Mouse (Mus musculus) liver, embryonic 12.5 days (tissue): Measurements from ENCODE around the gene Zkscan4. TPM values are rescaled to one million over a fixed set of nuclear protein-coding genes. Genes with fewer than 3 reads are reported as not detected.
"Not testable (repeated sequence)": the region's sequence is repeated elsewhere in the genome, so short reads cannot be mapped to it uniquely, and the experiment has no call there.

Source experiments
- ATAC-seq: fragments of 200-750 bp; cut with Nextera tagmentation; 2 replicates; pipeline ENCODE4 v1.8.0; 2017; ENCODE audit warnings: moderate number of reproducible peaks, mild to moderate bottlenecking, moderate library complexity
- H3K27ac ChIP-seq: fragments of 300-500 bp; sonication (generic); 2 replicates; pipeline ENCODE4 v1.5.1; 2016; ENCODE audit warnings: mild to moderate bottlenecking
- H3K27me3 ChIP-seq: fragments of 300-500 bp; sonication (generic); replicated peaks from 2 replicates; pipeline ENCODE4 v1.6.1; 2016; ENCODE audit warnings: mild to moderate bottlenecking, moderate library complexity
- H3K36me3 ChIP-seq: fragments of 300-500 bp; sonication (generic); 2 replicates; pipeline ENCODE4 v1.6.1; 2016; ENCODE audit warnings: mild to moderate bottlenecking, moderate library complexity
- H3K4me1 ChIP-seq: fragments of 300-500 bp; sonication (generic); 2 replicates; pipeline ENCODE4 v1.6.1; 2016
- H3K4me2 ChIP-seq: fragments of 300-500 bp; sonication (generic); 2 replicates; pipeline ENCODE4 v1.6.1; 2016; ENCODE audit warnings: mild to moderate bottlenecking, moderate library complexity
- H3K4me3 ChIP-seq: fragments of 300-500 bp; sonication (generic); 2 replicates; pipeline ENCODE4 v1.5.1; 2016; ENCODE audit warnings: mild to moderate bottlenecking, moderate library complexity
- H3K9ac ChIP-seq: fragments of 300-500 bp; sonication (generic); 2 replicates; pipeline ENCODE4 v1.6.1; 2016; ENCODE audit warnings: mild to moderate bottlenecking, moderate library complexity
- H3K9me3 ChIP-seq: fragments of 300-500 bp; sonication (generic); replicated peaks from 2 replicates; pipeline ENCODE4 v1.6.1; 2016; ENCODE audit warnings: mild to moderate bottlenecking, moderate library complexity
- WGBS: fragments of 180-500 bp; shearing (Covaris S2); methylation state at CpG from one replicate; pipeline ENCODE4 v1.1.7; 2016; ENCODE audit not compliant: insufficient replicate concordance; 5-methylcytosine and 5-hydroxymethylcytosine counted together
- polyA plus RNA-seq: library from polyadenylated mRNA; unstranded; fragments of >200 nt; fragmentation: Nextera tagmentation; extraction: Ambion mirVana; gene quantifications from 2 replicates; pipeline ENCODE4 v1.2.1, GENCODE M21; 2016

Gene Zkscan4
- polyA plus RNA-seq = 0.62 and 0.78 TPM in 2 replicates

- H3K27ac ChIP-seq = 0 out of 2 replicates have a peak within 1 kb of the TSS, but pooled peaks have one; percentile 51
- peak within 1 kb of the TSS; percentile 72 for H3K4me2 ChIP-seq
- not testable (repeated sequence) for H3K9me3 ChIP-seq, H3K36me3 ChIP-seq, H3K4me1 ChIP-seq
- peaks cover 39% of the 10 kb centered on the region for H3K27me3 ChIP-seq
- H3K4me3 ChIP-seq = peak within 1 kb of the TSS; percentile 60
- 5% methylated on average over 25 of the region's 31 CpGs for WGBS
- H3K9ac ChIP-seq = peak within 1 kb of the TSS; percentile 61
- peak; percentile 68 for ATAC-seq
Observed at GRCm38 (mm10) chr13:21478759-21479670, at the start of gene Zkscan4, which contains the start of gene Gm10065. TSS of gene Zkscan4 (plus strand) at chr13:21478907. TSS of gene Gm10065 (minus strand) at chr13:21479441.

- ATAC-seq = no peak
- Histone ChIP-seq H3K27ac (no peak overlapping the region), H3K27me3 (no peaks in the 10 kb centered on the region), H3K4me3 (no peak overlapping the region), H3K36me3 (no peaks in the 10 kb centered on the region), H3K4me2 (no peak overlapping the region), H3K9ac (no peak overlapping the region), H3K4me1 (peaks cover 9% of the 10 kb centered on the region), H3K9me3 (no peaks in the 10 kb centered on the region)
- 66% methylated on average over 4 of the region's 4 CpGs for WGBS
Observed at GRCm38 (mm10) chr13:21435476-21435875, 43.2 kb upstream of the Zkscan4 start.

GRCm38 (mm10) chr13:21440503-21441206 lies 38.1 kb upstream of the Zkscan4 start, which contains the start of gene Pgbd1:
TSS of gene Pgbd1 (minus strand) at chr13:21441058.
- peak; percentile 87 for ATAC-seq
- peaks cover 15% of the 10 kb centered on the region for H3K4me1 ChIP-seq
- no peaks in the 10 kb centered on the region for H3K27me3 ChIP-seq
- under 1% methylated on average over 32 of the region's 32 CpGs for WGBS
- peak within 1 kb of the TSS; percentile 81 for H3K27ac ChIP-seq
- H3K9me3 ChIP-seq = no peaks in the 10 kb centered on the region
- H3K36me3 ChIP-seq = peaks cover 30% of the 10 kb centered on the region
- H3K4me2 ChIP-seq = peak within 1 kb of the TSS; percentile 81
- peak within 1 kb of the TSS; percentile 78 for H3K9ac ChIP-seq
- peak within 1 kb of the TSS; percentile 68 for H3K4me3 ChIP-seq

GRCm38 (mm10) chr13:21441207-21441572 lies 37.5 kb upstream of the Zkscan4 start:
- Histone ChIP-seq H3K27ac (peak overlapping the region; percentile 81), H3K4me2 (peak overlapping the region; percentile 81), H3K9ac (peak overlapping the region; percentile 78), H3K36me3 (peaks cover 34% of the 10 kb centered on the region), H3K4me1 (peaks cover 15% of the 10 kb centered on the region), H3K9me3 (no peaks in the 10 kb centered on the region), H3K27me3 (no peaks in the 10 kb centered on the region), H3K4me3 (peak overlapping the region; percentile 68)
- no peak for ATAC-seq
- WGBS = 19% methylated on average over 10 of the region's 10 CpGs

DNA sequence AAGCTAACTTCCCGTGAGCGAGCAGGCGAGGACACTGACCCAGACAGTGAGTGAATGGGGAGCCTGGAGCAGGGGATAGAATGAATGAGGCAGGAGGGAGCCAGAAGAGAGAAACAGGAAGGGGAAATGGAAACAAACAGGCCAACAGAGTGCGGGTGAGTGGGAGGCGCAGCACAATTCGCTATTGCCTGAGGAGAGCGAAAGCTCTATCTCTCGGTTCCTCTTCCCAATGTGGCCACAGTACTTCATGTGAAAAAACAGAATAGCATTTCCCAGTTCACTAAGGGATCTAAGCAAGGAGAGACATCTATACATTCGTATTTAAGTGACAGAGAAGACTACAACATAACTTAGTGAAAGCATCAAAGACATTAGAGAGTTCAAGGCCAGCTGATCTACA lies 31.9 kb upstream of the Zkscan4 start:
- H3K4me1 ChIP-seq = peaks cover 12% of the 10 kb centered on the region
- 84% methylated on average over 9 of the region's 9 CpGs for WGBS
- no peak overlapping the region for H3K27ac ChIP-seq
- no peak for ATAC-seq
- peaks cover 69% of the 10 kb centered on the region for H3K36me3 ChIP-seq
- no peak overlapping the region for H3K4me3 ChIP-seq
- no peak overlapping the region for H3K4me2 ChIP-seq
- no peaks in the 10 kb centered on the region for H3K9me3 ChIP-seq
- H3K27me3 ChIP-seq = no peaks in the 10 kb centered on the region
- no peak overlapping the region for H3K9ac ChIP-seq

DNA sequence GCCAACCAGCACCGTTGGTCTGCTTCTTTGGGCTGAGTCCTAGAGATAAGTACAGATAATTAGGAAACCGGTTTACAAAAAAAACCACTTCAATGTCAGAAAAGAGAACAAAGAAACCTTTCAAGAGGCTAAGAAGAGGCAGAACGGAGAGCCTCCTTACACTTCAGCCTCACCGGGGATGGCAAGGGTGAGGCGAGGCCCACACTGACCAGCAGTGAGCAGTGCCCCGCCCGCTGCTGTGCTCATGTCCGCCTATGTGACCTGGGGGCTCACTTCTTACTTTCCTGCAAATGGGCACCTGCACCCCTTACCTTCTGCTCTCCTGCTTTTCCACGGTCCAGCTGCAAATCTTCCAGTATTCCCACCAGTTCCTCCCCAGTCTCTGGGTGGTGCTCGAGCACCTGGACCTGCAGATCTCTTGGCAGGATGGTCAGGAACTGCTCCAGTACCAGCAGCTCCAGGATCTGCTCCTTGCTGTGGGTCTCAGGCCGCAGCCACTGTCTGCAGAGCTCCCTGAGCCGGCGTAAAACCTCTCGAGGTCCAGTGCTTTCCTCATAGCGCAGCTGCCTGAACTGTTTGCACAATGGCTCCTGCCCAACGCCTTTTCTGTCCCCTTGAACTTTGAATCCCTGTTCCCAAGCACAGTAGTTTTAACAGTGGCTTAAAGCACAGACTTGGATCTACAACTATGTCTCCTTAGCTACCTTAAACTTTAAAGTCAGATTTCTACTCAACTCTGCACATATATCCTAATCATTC lies 30.7 kb upstream of the Zkscan4 start:
- Histone ChIP-seq H3K4me3 (no peak overlapping the region), H3K27ac (no peak overlapping the region), H3K4me1 (peaks cover 23% of the 10 kb centered on the region), H3K4me2 (no peak overlapping the region), H3K27me3 (no peaks in the 10 kb centered on the region), H3K9ac (no peak overlapping the region), H3K36me3 (peaks cover 66% of the 10 kb centered on the region), H3K9me3 (no peaks in the 10 kb centered on the region)
- ATAC-seq = no peak
- WGBS = 78% methylated on average over 16 of the region's 16 CpGs

GRCm38 (mm10) chr13:21453042-21453441 lies 25.7 kb upstream of the Zkscan4 start:
- no peaks in the 10 kb centered on the region for H3K9me3 ChIP-seq
- ATAC-seq = no peak
- WGBS = 3% methylated on average over 13 of the region's 13 CpGs
- H3K4me1 ChIP-seq = peaks cover 21% of the 10 kb centered on the region
- H3K27me3 ChIP-seq = peaks cover 22% of the 10 kb centered on the region
- H3K27ac ChIP-seq = peak overlapping the region; percentile 57; the same call in 1 of the 2 replicates
- peaks cover 19% of the 10 kb centered on the region for H3K36me3 ChIP-seq
- peak overlapping the region; percentile 68 for H3K4me3 ChIP-seq
- peak overlapping the region; percentile 68 for H3K4me2 ChIP-seq
- H3K9ac ChIP-seq = peak overlapping the region; percentile 70

DNA sequence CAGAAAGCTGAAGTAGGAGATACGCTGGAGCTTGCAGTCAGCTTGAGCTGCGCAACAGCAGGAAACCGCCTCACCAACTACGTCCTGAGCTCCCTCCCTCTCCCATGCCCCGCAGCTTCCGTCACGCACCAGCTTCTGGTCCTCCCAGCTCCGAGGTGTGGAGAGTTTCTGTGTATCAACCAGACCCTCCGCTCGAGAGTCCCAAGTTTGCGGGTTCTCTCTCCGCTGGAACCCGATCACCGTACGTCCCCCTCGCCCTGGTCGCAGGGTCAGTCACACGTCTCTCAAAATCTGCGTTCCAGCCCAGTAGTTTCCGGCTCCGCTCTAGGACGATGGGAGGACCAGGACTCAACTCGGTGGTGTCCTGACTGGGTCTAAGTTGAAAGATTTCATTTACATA lies 25.3 kb upstream of the Zkscan4 start, which contains the start of gene Zscan26:
Gene Zscan26, minus strand, starts transcription at position 282 of the 400 bp plus-strand sequence.
- under 1% methylated on average over 23 of the region's 23 CpGs for WGBS
- peak; percentile 79 for ATAC-seq
- H3K27me3 ChIP-seq = peaks cover 22% of the 10 kb centered on the region
- H3K9me3 ChIP-seq = no peaks in the 10 kb centered on the region
- H3K27ac ChIP-seq = peak within 1 kb of the TSS; percentile 57
- peaks cover 19% of the 10 kb centered on the region for H3K4me1 ChIP-seq
- peak within 1 kb of the TSS; percentile 70 for H3K9ac ChIP-seq
- H3K36me3 ChIP-seq = peaks cover 16% of the 10 kb centered on the region
- peak within 1 kb of the TSS; percentile 68 for H3K4me3 ChIP-seq
- peak within 1 kb of the TSS; percentile 68 for H3K4me2 ChIP-seq

DNA sequence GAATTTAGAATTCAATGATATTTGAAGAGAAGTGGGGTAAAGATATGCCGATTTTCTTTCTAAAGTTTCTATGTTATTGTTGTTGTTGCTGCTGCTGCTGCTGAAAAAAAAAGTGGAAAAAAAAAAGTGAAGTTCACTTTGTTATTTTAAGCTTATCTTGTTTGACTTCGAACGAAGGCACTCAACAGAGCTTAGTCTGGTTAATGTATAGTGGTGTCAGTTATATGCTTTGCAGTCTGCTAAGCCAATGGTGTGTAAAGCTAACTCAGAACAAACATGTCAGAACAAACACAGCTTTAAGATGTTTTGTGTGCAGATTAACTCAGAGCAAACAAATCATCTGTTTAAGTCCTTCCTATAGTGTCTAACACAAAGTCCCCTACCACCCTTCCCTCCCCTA lies 24.6 kb upstream of the Zkscan4 start:
- H3K9me3 ChIP-seq = no peaks in the 10 kb centered on the region
- H3K36me3 ChIP-seq = peaks cover 9% of the 10 kb centered on the region; the same call in 1 of the 2 replicates
- ATAC-seq = peak; percentile 57; the same call in 1 of the 2 replicates
- peak overlapping the region; percentile 68 for H3K4me2 ChIP-seq
- 64% methylated on average over 3 of the region's 3 CpGs for WGBS
- peaks cover 22% of the 10 kb centered on the region for H3K27me3 ChIP-seq
- peaks cover 15% of the 10 kb centered on the region for H3K4me1 ChIP-seq
- peak overlapping the region; percentile 68 for H3K4me3 ChIP-seq
- H3K27ac ChIP-seq = no peak overlapping the region
- no peak overlapping the region for H3K9ac ChIP-seq

- peaks cover 31% of the 10 kb centered on the region for H3K27me3 ChIP-seq
- no peak overlapping the region for H3K9ac ChIP-seq
- 24% methylated on average over 4 of the region's 4 CpGs for WGBS
- no peak for ATAC-seq
- no peak overlapping the region for H3K4me2 ChIP-seq
- peaks cover 15% of the 10 kb centered on the region for H3K4me1 ChIP-seq
- H3K36me3 ChIP-seq = 0 out of 2 replicates have a peak, but pooled peaks cover 5% of the 10 kb centered on the region
- no peak overlapping the region for H3K27ac ChIP-seq
- no peaks in the 10 kb centered on the region for H3K9me3 ChIP-seq
- no peak overlapping the region for H3K4me3 ChIP-seq
Observed at GRCm38 (mm10) chr13:21456347-21456746, 22.4 kb upstream of the Zkscan4 start.

DNA sequence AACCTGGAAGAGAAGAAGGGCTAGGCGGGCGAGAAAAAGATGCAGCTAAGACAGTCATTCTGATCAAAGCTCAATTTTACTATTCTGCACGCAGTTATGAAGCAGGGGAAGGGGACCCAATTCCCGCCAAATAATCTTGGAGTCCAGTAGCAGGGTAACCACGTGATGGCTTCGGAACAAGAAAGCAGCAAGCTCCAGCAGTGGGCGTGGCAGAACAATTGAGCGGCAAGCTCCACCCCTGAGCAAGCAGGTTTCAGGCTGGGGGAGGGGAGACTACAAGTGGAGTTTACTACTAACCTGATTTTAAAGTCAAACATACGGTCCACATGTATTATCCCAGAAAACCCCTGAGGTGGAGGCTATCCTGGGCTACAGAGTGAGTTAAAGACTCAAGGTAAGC lies 16.2 kb upstream of the Zkscan4 start:
- not testable (repeated sequence) for H3K9me3 ChIP-seq, H3K36me3 ChIP-seq, H3K9ac ChIP-seq, H3K4me1 ChIP-seq, ATAC-seq, H3K27ac ChIP-seq, H3K4me3 ChIP-seq, H3K4me2 ChIP-seq
- 44% methylated on average over 9 of the region's 9 CpGs for WGBS
- H3K27me3 ChIP-seq = peaks cover 28% of the 10 kb centered on the region
